Mouse (Mus musculus): Measurements from ENCODE around the gene Galnt2. TPM values are rescaled to one million over a fixed set of nuclear protein-coding genes. Genes with fewer than 3 reads are reported as not detected.

The Galnt2 gene
- polyA plus RNA-seq, 1 experiment, result 22.2 TPM

GRCm38 (mm10) chr8:124368213-124368612 lies 137.0 kb downstream of the Galnt2 start:
- no peak overlapping the region for H3K27ac ChIP-seq (ENCODE audit: control insufficient read depth, insufficient read depth, low read length)
- 16% methylated on average over 8 of the region's 8 CpGs for WGBS
- no peaks in the 10 kb centered on the region for H3K36me3 ChIP-seq (ENCODE audit: control insufficient read depth, insufficient read depth, low read length)
- no peaks in the 10 kb centered on the region for H3K4me1 ChIP-seq (replicated peaks; ENCODE audit: control insufficient read depth, insufficient read depth, low read length)
- no peak overlapping the region for H3K4me3 ChIP-seq (ENCODE audit: control insufficient read depth, insufficient read depth, low read length)
- DNase-seq, result peak; percentile 79
- no peaks in the 10 kb centered on the region for H3K27me3 ChIP-seq (ENCODE audit: control insufficient read depth, insufficient read depth, low read length)
- TF ChIP-seq POLR2A (IDR thresholded peaks at IDR 0.05; ENCODE audit: control insufficient read depth, extremely low read depth, insufficient read depth, low read length, poor library complexity) (no peak), CTCF (IDR thresholded peaks at IDR 0.05; ENCODE audit: borderline replicate concordance, control insufficient read depth, extremely low read depth, insufficient read depth, low read length, poor library complexity) (peak; percentile 66; the same call in 1 of the 2 replicates)

- no peak for DNase-seq
- Histone ChIP-seq H3K36me3 (ENCODE audit: control insufficient read depth, insufficient read depth, low read length) (no peaks in the 10 kb centered on the region), H3K4me3 (ENCODE audit: control insufficient read depth, insufficient read depth, low read length) (no peak overlapping the region), H3K27ac (ENCODE audit: control insufficient read depth, insufficient read depth, low read length) (no peak overlapping the region), H3K4me1 (replicated peaks; ENCODE audit: control insufficient read depth, insufficient read depth, low read length) (no peaks in the 10 kb centered on the region), H3K27me3 (ENCODE audit: control insufficient read depth, insufficient read depth, low read length) (no peaks in the 10 kb centered on the region)
- WGBS, result 81% methylated on average over 17 of the region's 17 CpGs
- TF ChIP-seq POLR2A (IDR thresholded peaks at IDR 0.05; ENCODE audit: control insufficient read depth, extremely low read depth, insufficient read depth, low read length, poor library complexity) (no peak), CTCF (IDR thresholded peaks at IDR 0.05; ENCODE audit: borderline replicate concordance, control insufficient read depth, extremely low read depth, insufficient read depth, low read length, poor library complexity) (no peak)
These were observed 139.4 kb downstream of the Galnt2 start for GRCm38 (mm10) chr8:124370422-124371183.

- H3K27me3 ChIP-seq (ENCODE audit: control insufficient read depth, insufficient read depth, low read length), result no peaks in the 10 kb centered on the region
- TF ChIP-seq POLR2A (IDR thresholded peaks at IDR 0.05; ENCODE audit: control insufficient read depth, extremely low read depth, insufficient read depth, low read length, poor library complexity) (no peak), CTCF (IDR thresholded peaks at IDR 0.05; ENCODE audit: borderline replicate concordance, control insufficient read depth, extremely low read depth, insufficient read depth, low read length, poor library complexity) (no peak)
- H3K4me3 ChIP-seq (ENCODE audit: control insufficient read depth, insufficient read depth, low read length), result no peak overlapping the region
- 62% methylated on average over 23 of the region's 23 CpGs for WGBS
- H3K36me3 ChIP-seq (ENCODE audit: control insufficient read depth, insufficient read depth, low read length), result no peaks in the 10 kb centered on the region
- DNase-seq, result no peak
- H3K27ac ChIP-seq (ENCODE audit: control insufficient read depth, insufficient read depth, low read length), result no peak overlapping the region
- H3K4me1 ChIP-seq (replicated peaks; ENCODE audit: control insufficient read depth, insufficient read depth, low read length), result no peaks in the 10 kb centered on the region
These were observed 140.4 kb downstream of the Galnt2 start for GRCm38 (mm10) chr8:124371410-124372123.

- H3K4me3 ChIP-seq (ENCODE audit: control insufficient read depth, insufficient read depth, low read length), result no peak overlapping the region
- H3K27ac ChIP-seq (ENCODE audit: control insufficient read depth, insufficient read depth, low read length), result no peak overlapping the region
- no peaks in the 10 kb centered on the region for H3K36me3 ChIP-seq (ENCODE audit: control insufficient read depth, insufficient read depth, low read length)
- WGBS, result 97% methylated on average over 5 of the region's 5 CpGs
- H3K4me1 ChIP-seq (replicated peaks; ENCODE audit: control insufficient read depth, insufficient read depth, low read length), result no peaks in the 10 kb centered on the region
- H3K27me3 ChIP-seq (ENCODE audit: control insufficient read depth, insufficient read depth, low read length), result no peaks in the 10 kb centered on the region
- DNase-seq, result no peak
- TF ChIP-seq CTCF (IDR thresholded peaks at IDR 0.05; ENCODE audit: borderline replicate concordance, control insufficient read depth, extremely low read depth, insufficient read depth, low read length, poor library complexity) (no peak), POLR2A (IDR thresholded peaks at IDR 0.05; ENCODE audit: control insufficient read depth, extremely low read depth, insufficient read depth, low read length, poor library complexity) (no peak)
These were observed 142.6 kb downstream of the Galnt2 start for GRCm38 (mm10) chr8:124373753-124374152.

GRCm38 (mm10) chr8:124375168-124375567 lies 144.0 kb downstream of the Galnt2 start:
- H3K4me3 ChIP-seq (ENCODE audit: control insufficient read depth, insufficient read depth, low read length), result no peak overlapping the region
- no peaks in the 10 kb centered on the region for H3K27me3 ChIP-seq (ENCODE audit: control insufficient read depth, insufficient read depth, low read length)
- DNase-seq, result no peak
- WGBS, result 61% methylated on average over 6 of the region's 6 CpGs
- TF ChIP-seq POLR2A (IDR thresholded peaks at IDR 0.05; ENCODE audit: control insufficient read depth, extremely low read depth, insufficient read depth, low read length, poor library complexity) (no peak), CTCF (IDR thresholded peaks at IDR 0.05; ENCODE audit: borderline replicate concordance, control insufficient read depth, extremely low read depth, insufficient read depth, low read length, poor library complexity) (no peak)
- no peaks in the 10 kb centered on the region for H3K4me1 ChIP-seq (replicated peaks; ENCODE audit: control insufficient read depth, insufficient read depth, low read length)
- H3K27ac ChIP-seq (ENCODE audit: control insufficient read depth, insufficient read depth, low read length), result no peak overlapping the region
- no peaks in the 10 kb centered on the region for H3K36me3 ChIP-seq (ENCODE audit: control insufficient read depth, insufficient read depth, low read length)

- Histone ChIP-seq H3K36me3 (ENCODE audit: control insufficient read depth, insufficient read depth, low read length) (no peaks in the 10 kb centered on the region), H3K27me3 (ENCODE audit: control insufficient read depth, insufficient read depth, low read length) (no peaks in the 10 kb centered on the region), H3K27ac (ENCODE audit: control insufficient read depth, insufficient read depth, low read length) (no peak overlapping the region), H3K4me3 (ENCODE audit: control insufficient read depth, insufficient read depth, low read length) (no peak overlapping the region), H3K4me1 (replicated peaks; ENCODE audit: control insufficient read depth, insufficient read depth, low read length) (no peaks in the 10 kb centered on the region)
- TF ChIP-seq CTCF (IDR thresholded peaks at IDR 0.05; ENCODE audit: borderline replicate concordance, control insufficient read depth, extremely low read depth, insufficient read depth, low read length, poor library complexity) (no peak), POLR2A (IDR thresholded peaks at IDR 0.05; ENCODE audit: control insufficient read depth, extremely low read depth, insufficient read depth, low read length, poor library complexity) (no peak)
- DNase-seq, result no peak
- whole genome bisulfite sequencing, result 57% methylated on average over 9 of the region's 9 CpGs
These were observed 144.5 kb downstream of the Galnt2 start for GRCm38 (mm10) chr8:124375727-124376126.
